Mouse (Mus musculus) midbrain, embryonic 12.5 days (tissue): ENCODE measurements around the gene Klf2. TPM values are rescaled to one million over a fixed set of nuclear protein-coding genes. Genes with fewer than 3 reads are reported as not detected.

Experiments used
- ATAC-seq: fragments of 200-750 bp; cut with Nextera tagmentation; 2 replicates; pipeline ENCODE4 v1.8.0; 2017; ENCODE audit warnings: low read depth, moderate TSS enrichment, moderate library complexity; ENCODE audit not compliant: low FRiP score
- H3K27ac ChIP-seq: fragments of 300-500 bp; sonication (generic); replicated peaks from 2 replicates; pipeline ENCODE4 v1.5.1; 2016; ENCODE audit warnings: mild to moderate bottlenecking
- H3K27me3 ChIP-seq: fragments of 300-500 bp; sonication (generic); 2 replicates; pipeline ENCODE4 v1.6.1; 2016; ENCODE audit warnings: mild to moderate bottlenecking
- H3K36me3 ChIP-seq: fragments of 300-500 bp; sonication (generic); 2 replicates; pipeline ENCODE4 v1.6.1; 2016
- H3K4me1 ChIP-seq: fragments of 300-500 bp; sonication (generic); 2 replicates; pipeline ENCODE4 v1.6.1; 2016
- H3K4me2 ChIP-seq: fragments of 300-500 bp; sonication (generic); replicated peaks from 2 replicates; pipeline ENCODE4 v1.6.1; 2016; ENCODE audit warnings: mild to moderate bottlenecking, moderate library complexity
- H3K4me3 ChIP-seq: fragments of 300-500 bp; sonication (generic); 2 replicates; pipeline ENCODE4 v1.5.1; 2016; ENCODE audit warnings: mild to moderate bottlenecking
- H3K9ac ChIP-seq: fragments of 300-500 bp; sonication (generic); replicated peaks from 2 replicates; pipeline ENCODE4 v1.6.1; 2016; ENCODE audit warnings: mild to moderate bottlenecking, moderate library complexity
- H3K9me3 ChIP-seq: fragments of 300-500 bp; sonication (generic); 2 replicates; pipeline ENCODE4 v1.6.1; 2016; ENCODE audit warnings: mild to moderate bottlenecking
- WGBS: fragments of 180-500 bp; shearing (Covaris S2); methylation state at CpG from one replicate; pipeline ENCODE4 v1.1.7; 2016; 5-methylcytosine and 5-hydroxymethylcytosine counted together
- polyA plus RNA-seq: library from polyadenylated mRNA; unstranded; fragments of >200 nt; fragmentation: Nextera tagmentation; extraction: Ambion mirVana; gene quantifications from 2 replicates; pipeline ENCODE4 v1.2.1, GENCODE M21; 2016

Klf2 gene
- polyA plus RNA-seq, 1 experiment from 2014 or later: 8.8 TPM

- no peak for ATAC-seq
- Histone ChIP-seq H3K27ac (no peak overlapping the region), H3K9me3 (no peaks in the 10 kb centered on the region), H3K4me3 (no peak overlapping the region), H3K4me1 (no peaks in the 10 kb centered on the region), H3K36me3 (peaks cover 71% of the 10 kb centered on the region), H3K27me3 (no peaks in the 10 kb centered on the region), H3K4me2 (no peak overlapping the region), H3K9ac (no peak overlapping the region)
- 92% methylated on average over 3 of the region's 4 CpGs for WGBS
These were observed 24.9 kb downstream of the Klf2 start for GRCm38 (mm10) chr8:72343725-72344124.

DNA sequence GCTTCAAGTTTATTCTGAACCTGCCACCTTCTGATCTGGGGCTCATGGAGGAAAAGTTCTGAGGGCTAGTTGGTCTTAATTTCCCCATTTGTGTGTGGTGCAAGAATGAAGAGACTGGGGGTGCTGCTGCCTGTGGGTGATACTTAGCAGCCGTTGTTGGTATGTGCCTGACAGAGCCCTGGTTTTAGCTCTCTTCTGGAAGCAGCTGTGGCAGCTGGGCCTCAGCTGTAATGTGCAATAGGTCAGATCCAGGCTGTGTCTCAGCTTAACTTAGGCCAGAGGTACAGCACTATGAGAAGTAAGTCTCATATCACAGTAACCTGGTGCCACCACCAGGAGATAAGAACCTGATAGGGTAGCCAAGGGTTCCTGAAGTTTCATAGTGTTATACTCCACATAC, 28.7 kb downstream of the Klf2 start:
- H3K4me1 ChIP-seq: no peaks in the 10 kb centered on the region
- H3K27ac ChIP-seq: no peak overlapping the region
- no peak overlapping the region for H3K4me2 ChIP-seq
- WGBS: 80% methylated on average over 1 of the region's 1 CpGs
- peaks cover 49% of the 10 kb centered on the region for H3K36me3 ChIP-seq
- no peak for ATAC-seq
- no peak overlapping the region for H3K4me3 ChIP-seq
- no peak overlapping the region for H3K9ac ChIP-seq
- no peaks in the 10 kb centered on the region for H3K9me3 ChIP-seq
- no peaks in the 10 kb centered on the region for H3K27me3 ChIP-seq

DNA sequence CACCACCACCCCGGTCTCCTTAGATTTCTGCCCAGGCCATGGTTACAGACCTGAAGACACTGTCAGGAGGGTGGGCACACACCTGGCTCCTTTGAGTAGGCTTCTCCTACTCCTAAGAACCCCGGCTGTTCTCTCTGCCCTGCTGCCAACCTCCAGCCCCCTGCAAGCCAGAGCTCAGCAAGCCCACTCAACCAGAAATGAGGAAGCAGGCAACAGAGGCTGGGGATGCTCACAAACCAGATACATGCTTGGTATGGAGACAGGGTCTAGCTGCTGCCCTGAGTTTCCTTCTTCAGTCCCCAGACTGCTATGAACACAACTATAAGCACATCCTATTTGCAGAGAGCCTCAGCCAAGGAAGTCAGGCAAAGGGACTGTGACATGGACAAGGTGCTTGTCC, 29.3 kb downstream of the Klf2 start:
- Histone ChIP-seq H3K27me3 (no peaks in the 10 kb centered on the region), H3K27ac (no peak overlapping the region), H3K9me3 (no peaks in the 10 kb centered on the region), H3K9ac (no peak overlapping the region), H3K4me1 (no peaks in the 10 kb centered on the region), H3K36me3 (peaks cover 52% of the 10 kb centered on the region), H3K4me2 (no peak overlapping the region), H3K4me3 (no peak overlapping the region)
- WGBS: 96% methylated on average over 2 of the region's 2 CpGs
- ATAC-seq: no peak

GRCm38 (mm10) chr8:72348956-72349355, 30.1 kb downstream of the Klf2 start:
- no peak for ATAC-seq
- H3K27me3 ChIP-seq: no peaks in the 10 kb centered on the region
- H3K4me1 ChIP-seq: no peaks in the 10 kb centered on the region
- no peak overlapping the region for H3K9ac ChIP-seq
- H3K9me3 ChIP-seq: no peaks in the 10 kb centered on the region
- no peak overlapping the region for H3K4me3 ChIP-seq
- no peak overlapping the region for H3K4me2 ChIP-seq
- no peak overlapping the region for H3K27ac ChIP-seq
- H3K36me3 ChIP-seq: peaks cover 59% of the 10 kb centered on the region
- 88% methylated on average over 1 of the region's 1 CpGs for WGBS

GRCm38 (mm10) chr8:72349838-72350237, 31.0 kb downstream of the Klf2 start:
- Histone ChIP-seq H3K36me3 (peaks cover 60% of the 10 kb centered on the region), H3K4me2 (no peak overlapping the region), H3K27me3 (no peaks in the 10 kb centered on the region), H3K4me1 (no peaks in the 10 kb centered on the region), H3K9me3 (no peaks in the 10 kb centered on the region), H3K9ac (no peak overlapping the region), H3K4me3 (no peak overlapping the region), H3K27ac (no peak overlapping the region)
- WGBS: 95% methylated on average over 9 of the region's 9 CpGs
- no peak for ATAC-seq

GRCm38 (mm10) chr8:72350727-72351126, 31.9 kb downstream of the Klf2 start:
- 90% methylated on average over 8 of the region's 8 CpGs for WGBS
- H3K9ac ChIP-seq: no peak overlapping the region
- no peak for ATAC-seq
- no peak overlapping the region for H3K4me2 ChIP-seq
- H3K4me3 ChIP-seq: no peak overlapping the region
- H3K27me3 ChIP-seq: no peaks in the 10 kb centered on the region
- H3K36me3 ChIP-seq: peaks cover 60% of the 10 kb centered on the region
- H3K9me3 ChIP-seq: no peaks in the 10 kb centered on the region
- H3K27ac ChIP-seq: no peak overlapping the region
- H3K4me1 ChIP-seq: no peaks in the 10 kb centered on the region

DNA sequence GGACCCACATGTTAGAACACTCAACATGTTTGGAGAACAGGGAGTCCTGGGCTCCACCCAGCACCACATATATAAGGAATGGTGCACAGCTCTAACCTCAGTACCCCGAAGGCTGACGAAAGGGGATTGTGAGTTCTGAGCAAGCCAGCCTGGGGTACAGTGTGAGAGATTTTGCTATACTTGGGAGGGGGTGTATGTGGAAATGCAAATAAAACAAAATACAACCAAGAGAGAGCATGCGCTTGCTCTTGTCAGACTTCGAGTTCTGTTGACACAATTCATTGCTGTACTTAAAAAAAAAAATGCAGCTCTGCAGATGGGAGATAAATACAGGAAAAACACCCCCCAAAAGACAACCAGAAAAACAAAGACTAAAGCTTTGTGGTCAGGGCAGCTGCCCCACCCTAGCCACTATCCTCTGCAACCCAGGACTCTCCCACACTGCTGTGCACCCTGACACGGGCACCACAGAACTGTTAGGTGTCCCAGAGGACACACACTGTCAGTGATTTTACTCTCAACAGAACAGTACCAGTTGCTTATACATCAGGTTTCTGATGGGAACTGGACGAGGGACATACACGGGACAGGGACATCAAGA, 32.7 kb downstream of the Klf2 start:
- H3K36me3 ChIP-seq: peaks cover 65% of the 10 kb centered on the region
- no peaks in the 10 kb centered on the region for H3K9me3 ChIP-seq
- no peaks in the 10 kb centered on the region for H3K4me1 ChIP-seq
- H3K27ac ChIP-seq: no peak overlapping the region
- no peak overlapping the region for H3K4me3 ChIP-seq
- WGBS: 89% methylated on average over 7 of the region's 7 CpGs
- H3K4me2 ChIP-seq: no peak overlapping the region
- no peak for ATAC-seq
- no peak overlapping the region for H3K9ac ChIP-seq
- no peaks in the 10 kb centered on the region for H3K27me3 ChIP-seq

GRCm38 (mm10) chr8:72352951-72353699, 34.3 kb downstream of the Klf2 start:
- H3K4me3 ChIP-seq: no peak overlapping the region
- ATAC-seq: no peak
- H3K9ac ChIP-seq: no peak overlapping the region
- H3K4me1 ChIP-seq: no peaks in the 10 kb centered on the region
- H3K36me3 ChIP-seq: peaks cover 72% of the 10 kb centered on the region
- no peak overlapping the region for H3K4me2 ChIP-seq
- H3K27ac ChIP-seq: no peak overlapping the region
- H3K9me3 ChIP-seq: no peaks in the 10 kb centered on the region
- no peaks in the 10 kb centered on the region for H3K27me3 ChIP-seq
- 83% methylated on average over 8 of the region's 8 CpGs for WGBS

DNA sequence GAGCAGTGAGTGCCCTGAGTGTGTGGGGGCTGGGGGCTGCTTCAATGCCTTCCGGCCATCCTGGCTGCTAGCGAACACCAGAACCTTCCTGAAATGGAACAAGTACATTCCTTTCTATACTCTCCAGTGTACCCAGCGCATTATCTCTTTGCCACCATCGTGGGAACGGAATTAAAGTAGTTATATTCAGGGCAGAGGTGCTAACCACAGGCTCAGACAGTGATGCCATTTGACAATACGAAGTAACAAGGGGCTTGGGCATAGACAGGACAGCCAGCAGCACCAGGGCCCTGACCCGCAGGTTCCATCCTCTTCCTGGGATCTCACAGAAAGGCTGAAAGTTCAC, 34.8 kb downstream of the Klf2 start:
- no peaks in the 10 kb centered on the region for H3K27me3 ChIP-seq
- H3K4me3 ChIP-seq: no peak overlapping the region
- 93% methylated on average over 7 of the region's 7 CpGs for WGBS
- ATAC-seq: no peak
- no peaks in the 10 kb centered on the region for H3K9me3 ChIP-seq
- H3K36me3 ChIP-seq: peaks cover 73% of the 10 kb centered on the region
- H3K9ac ChIP-seq: no peak overlapping the region
- no peaks in the 10 kb centered on the region for H3K4me1 ChIP-seq
- no peak overlapping the region for H3K27ac ChIP-seq
- no peak overlapping the region for H3K4me2 ChIP-seq

DNA sequence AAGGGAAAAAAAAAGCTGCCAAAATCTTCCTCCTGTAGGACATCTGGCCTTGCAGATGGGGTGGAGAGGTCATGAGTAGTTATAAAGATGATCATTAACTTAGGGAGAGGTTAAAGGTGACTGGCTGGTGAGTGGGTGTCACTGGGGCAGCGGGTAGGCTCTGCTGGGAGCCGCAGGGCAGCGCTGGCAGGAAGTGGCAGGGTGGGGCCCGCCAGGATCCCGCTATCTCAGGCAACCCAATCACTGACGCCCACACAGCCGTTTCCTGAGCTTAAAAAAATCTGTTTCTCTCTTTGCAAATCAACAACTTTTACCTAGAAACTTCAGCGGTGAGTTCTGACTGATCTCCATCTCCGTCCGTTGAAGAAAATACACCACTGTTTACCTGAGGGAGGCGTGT, 35.4 kb downstream of the Klf2 start:
- no peaks in the 10 kb centered on the region for H3K4me1 ChIP-seq
- H3K9me3 ChIP-seq: no peaks in the 10 kb centered on the region
- no peaks in the 10 kb centered on the region for H3K27me3 ChIP-seq
- 91% methylated on average over 11 of the region's 11 CpGs for WGBS
- H3K4me3 ChIP-seq: no peak overlapping the region
- H3K4me2 ChIP-seq: no peak overlapping the region
- ATAC-seq: no peak
- H3K27ac ChIP-seq: no peak overlapping the region
- peaks cover 79% of the 10 kb centered on the region for H3K36me3 ChIP-seq
- H3K9ac ChIP-seq: no peak overlapping the region

DNA sequence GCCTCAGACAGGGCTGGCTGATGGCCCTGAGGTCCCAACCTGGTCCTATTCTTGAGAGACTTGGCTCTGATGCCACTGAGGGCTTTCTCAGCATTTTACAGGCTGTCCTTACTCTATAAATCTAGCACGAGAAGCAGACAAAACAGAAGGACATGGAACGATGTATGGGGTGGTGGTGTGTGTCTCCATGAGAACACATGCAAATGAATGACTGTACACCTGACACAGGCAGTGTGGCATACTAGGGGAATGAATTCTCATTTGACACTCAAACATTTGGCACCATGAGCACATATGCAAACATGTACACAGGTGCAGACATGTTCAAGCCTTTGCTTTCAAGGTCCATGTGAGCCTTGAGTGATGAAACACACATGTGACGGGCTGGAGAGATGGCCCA, 37.8 kb downstream of the Klf2 start:
- Histone ChIP-seq H3K27me3 (no peaks in the 10 kb centered on the region), H3K9ac (no peak overlapping the region), H3K4me2 (no peak overlapping the region), H3K4me1 (no peaks in the 10 kb centered on the region), H3K9me3 (no peaks in the 10 kb centered on the region), H3K4me3 (no peak overlapping the region), H3K36me3 (peaks cover 95% of the 10 kb centered on the region), H3K27ac (no peak overlapping the region)
- ATAC-seq: no peak
- 86% methylated on average over 3 of the region's 3 CpGs for WGBS

DNA sequence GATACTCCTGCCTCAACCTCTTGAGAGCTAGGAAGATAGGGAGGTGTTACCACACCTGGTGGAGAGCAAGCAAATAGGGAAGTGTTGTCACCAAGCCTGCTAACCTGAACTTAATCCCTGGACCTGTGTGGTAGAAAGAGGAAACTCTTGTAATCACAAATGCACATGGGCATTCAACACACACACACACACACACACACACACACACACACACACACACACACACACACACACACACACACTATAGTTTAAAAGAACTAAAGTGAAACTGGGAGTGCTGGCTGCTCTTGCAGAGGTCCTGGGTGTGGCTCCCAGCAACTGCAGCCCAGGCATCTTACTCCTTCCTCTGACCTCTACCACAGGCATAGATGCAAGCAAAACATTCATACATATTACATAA, 41.3 kb downstream of the Klf2 start:
- Histone ChIP-seq H3K4me1 (no peaks in the 10 kb centered on the region), H3K36me3 (peaks cover 95% of the 10 kb centered on the region)

GRCm38 (mm10) chr8:72362754-72363153, 43.9 kb downstream of the Klf2 start:
- Histone ChIP-seq H3K4me1 (no peaks in the 10 kb centered on the region), H3K36me3 (peaks cover 95% of the 10 kb centered on the region), H3K4me3 (no peak overlapping the region), H3K9ac (no peak overlapping the region), H3K9me3 (no peaks in the 10 kb centered on the region), H3K27me3 (no peaks in the 10 kb centered on the region), H3K27ac (no peak overlapping the region), H3K4me2 (no peak overlapping the region)
- no peak for ATAC-seq
- 94% methylated on average over 4 of the region's 4 CpGs for WGBS

More for the DNA sequence above, 41.3 kb downstream of the Klf2 start:
- no peak overlapping the region for H3K27ac ChIP-seq
- no peak overlapping the region for H3K4me2 ChIP-seq
- ATAC-seq: no peak
- H3K4me3 ChIP-seq: no peak overlapping the region
- no peak overlapping the region for H3K9ac ChIP-seq
- H3K27me3 ChIP-seq: no peaks in the 10 kb centered on the region
- H3K9me3 ChIP-seq: no peaks in the 10 kb centered on the region
